Mouse (Mus musculus): ENCODE data around the gene Hoxc4.

- no peak for TF ChIP-seq CTCF (IDR thresholded peaks at IDR 0.05; ENCODE audit: low read depth)
- TF ChIP-seq EP300 (IDR thresholded peaks at IDR 0.05; ENCODE audit: low read depth) = no peak
Observed at GRCm38 (mm10) chr15:102999955-103000354, 18.8 kb upstream of the Hoxc4 start.

All from liver, embryonic 14.5 days (tissue).